10 mouse cellular contexts compared by ENCODE assay signal in genomic region chr13:37519948-37520347, GRCm38 (mm10).
A peak's percentile ranks its signal among the peaks of the same experiment; 100 is the strongest.
DNase-seq lines count a peak whose midpoint lies in the region; ATAC-seq and TF ChIP-seq lines count a peak whose summit lies in the region.
"Had no signal": no experiment of that assay in that cellular context is flagged by ENCODE, and none has a peak within 500 bp of the region (broad histone marks: within the 10 kb centered on the region; RNA-seq: fewer than 3 reads in every experiment).

No protein-coding gene starts in this region.

- H3K9me3 ChIP-seq in heart, postnatal 0 days (replicated peaks; ENCODE audit: control insufficient read depth, low read length), result no peaks in the 10 kb centered on the region
- H3K9me3 ChIP-seq in limb, embryonic 14.5 days (ENCODE audit: control insufficient read depth, low read length), result no peaks in the 10 kb centered on the region
- H3K9me3 ChIP-seq: forebrain, embryonic 10.5 days; lung, embryonic 15.5 days had no signal

- H3K27me3 ChIP-seq in heart, postnatal 0 days (ENCODE audit: control insufficient read depth, insufficient read depth, low read length), result no peaks in the 10 kb centered on the region
- no peaks in the 10 kb centered on the region for H3K27me3 ChIP-seq in limb, embryonic 14.5 days (ENCODE audit: control insufficient read depth, insufficient read depth, low read length)
- H3K27me3 ChIP-seq: lung, embryonic 15.5 days had no signal

- WGBS in heart, postnatal 0 days, result 76% methylated on average over 3 of the region's 3 CpGs
- 74% methylated on average over 3 of the region's 3 CpGs for WGBS in limb, embryonic 14.5 days

- DNase-seq in heart, postnatal 0 days (ENCODE audit: low spot score), result no peak
- no peak for DNase-seq in heart, postnatal 36 days
- peak; percentile 68 for DNase-seq in 3T3-L1 (ENCODE audit: low read depth, low spot score)
- DNase-seq in MEL-GATA-1-ER (ENCODE audit: extremely low read depth, low read depth), result peak; percentile 70
- DNase-seq in limb, embryonic 14.5 days (ENCODE audit: low spot score), result peak; percentile 55
- DNase-seq in layer of hippocampus, postnatal 10 days (ENCODE audit: low spot score in 2 of 2), result no peak
- no peak for DNase-seq in urinary bladder, adult 2 months (ENCODE audit: low spot score)
- DNase-seq in heart, postnatal 14 days, result no peak

- no peak overlapping the region for H3K4me3 ChIP-seq in heart, postnatal 0 days (ENCODE audit: low read depth, low read length)
- no peak overlapping the region for H3K4me3 ChIP-seq in limb, embryonic 14.5 days (replicated peaks; ENCODE audit: low read length)
- H3K4me3 ChIP-seq: forebrain, embryonic 10.5 days; lung, embryonic 15.5 days had no signal

- peak; percentile 21; the same call in 1 of the 2 replicates for TF ChIP-seq CTCF in heart, postnatal 0 days (IDR thresholded peaks at IDR 0.05; ENCODE audit: low read depth)

- H3K4me1 ChIP-seq in heart, postnatal 0 days (ENCODE audit: control insufficient read depth, insufficient read depth), result no peaks in the 10 kb centered on the region
- H3K4me1 ChIP-seq in limb, embryonic 14.5 days (ENCODE audit: control insufficient read depth, insufficient read depth, low read length), result peaks cover 3% of the 10 kb centered on the region; the same call in 1 of the 2 replicates

- ATAC-seq in heart, postnatal 0 days (ENCODE audit: insufficient read depth, low read depth), result no peak
- no peak for ATAC-seq in limb, embryonic 14.5 days (ENCODE audit: low FRiP score, low read depth)

- H3K4me2 ChIP-seq in heart, postnatal 0 days (ENCODE audit: low read depth, low read length), result no peak overlapping the region
- H3K4me2 ChIP-seq in limb, embryonic 14.5 days (replicated peaks; ENCODE audit: low read depth, low read length, severe bottlenecking), result no peak overlapping the region
- H3K4me2 ChIP-seq: lung, embryonic 15.5 days had no signal

- intact Hi-C loops in heart, postnatal 36 days (cut with DNase I), result no loop called here
- intact Hi-C loops in heart, postnatal 14 days (cut with DNase I), result no loop called here

- TF ChIP-seq EP300 in heart, postnatal 0 days (IDR thresholded peaks at IDR 0.05; ENCODE audit: low read depth), result no peak

- no peak overlapping the region for H3K27ac ChIP-seq in heart, postnatal 0 days (ENCODE audit: low read depth)
- no peak overlapping the region for H3K27ac ChIP-seq in limb, embryonic 14.5 days (replicated peaks; ENCODE audit: low read depth, low read length)
- H3K27ac ChIP-seq: forebrain, embryonic 10.5 days; lung, embryonic 15.5 days had no signal

- H3K9ac ChIP-seq in heart, postnatal 0 days (replicated peaks; ENCODE audit: low read depth, low read length), result no peak overlapping the region
- H3K9ac ChIP-seq in limb, embryonic 14.5 days (ENCODE audit: low read depth, low read length, severe bottlenecking), result no peak overlapping the region
- H3K9ac ChIP-seq: lung, embryonic 15.5 days had no signal

- TF ChIP-seq POLR2A in limb, embryonic 14.5 days (IDR thresholded peaks at IDR 0.05; ENCODE audit: borderline replicate concordance, extremely low read depth, insufficient read depth, insufficient read length), result no peak

- no peaks in the 10 kb centered on the region for H3K36me3 ChIP-seq in heart, postnatal 0 days (replicated peaks; ENCODE audit: control insufficient read depth, insufficient read depth, low read length)
- no peaks in the 10 kb centered on the region for H3K36me3 ChIP-seq in limb, embryonic 14.5 days (ENCODE audit: control insufficient read depth, insufficient read depth, low read length)
- H3K36me3 ChIP-seq: forebrain, embryonic 10.5 days; lung, embryonic 15.5 days had no signal

Comparison
In these comparisons a context has a peak if more than half of its experiments do, and no peak if none do; other contexts are left out.
1. DNase-seq: peak in 3T3-L1 (single experiment), MEL-GATA-1-ER (single experiment) and limb, embryonic 14.5 days (single experiment); none in heart, postnatal 0 days (single experiment), heart, postnatal 36 days (0 of 2), layer of hippocampus, postnatal 10 days (0 of 2), urinary bladder, adult 2 months (single experiment) and heart, postnatal 14 days (0 of 2).